Mouse (Mus musculus) bone marrow, adult 2 months (tissue): ENCODE results near the gene Il2ra. TPM values are rescaled to one million over a fixed set of nuclear protein-coding genes. Genes with fewer than 3 reads are reported as not detected.

Source experiments
- H3K27ac ChIP-seq: fragments of 200-500 bp; 2 replicates; pipeline ENCODE4 v1.5.1; 2012; ENCODE audit warnings: low read depth, mild to moderate bottlenecking, control low read depth, inconsistent platforms, low read length; ENCODE audit not compliant: control insufficient read depth, poor library complexity, insufficient read depth
- H3K4me1 ChIP-seq: fragments of 200-500 bp; 2 replicates; pipeline ENCODE4 v1.6.1; 2011; ENCODE audit warnings: low read length; ENCODE audit not compliant: control insufficient read depth, insufficient read depth
- H3K4me3 ChIP-seq: fragments of 200-500 bp; replicated peaks from 2 replicates; pipeline ENCODE3; 2011; ENCODE audit warnings: mild to moderate bottlenecking, low read depth, low read length, control low read depth; ENCODE audit not compliant: control insufficient read depth
- CTCF ChIP-seq: fragments of 200-500 bp; IDR thresholded peaks from 2 replicates; pipeline ENCODE4 v1.5.1; 2011; ENCODE audit warnings: low read length, control low read depth; ENCODE audit not compliant: control insufficient read depth, insufficient read depth
- POLR2A ChIP-seq: fragments of 200-500 bp; IDR thresholded peaks from 2 replicates; pipeline ENCODE4 v1.6.1; 2011; ENCODE audit warnings: low read depth, mild to moderate bottlenecking, control low read depth, low read length, borderline replicate concordance; ENCODE audit not compliant: control insufficient read depth
- whole genome bisulfite sequencing: fragments of 180-500 bp; shearing (Covaris S2); methylation state at CpG from one replicate; pipeline ENCODE4 v1.1.7; 2018; 5-methylcytosine and 5-hydroxymethylcytosine counted together
- polyA plus RNA-seq: library from polyadenylated mRNA; stranded (reverse); fragments of >200 nt; gene quantifications from 2 replicates; pipeline ENCODE4 v1.2.4, GENCODE M21; 2011; ENCODE audit warnings: low replicate concordance; ENCODE audit not compliant: missing spikeins, insufficient read depth, insufficient read length

Il2ra gene
- polyA plus RNA-seq, 1 experiment, result 3.9 TPM

GRCm38 (mm10) chr2:11672144-11672543, 29.5 kb downstream of the Il2ra start:
- 25% methylated on average over 3 of the region's 3 CpGs for WGBS
- Histone ChIP-seq H3K4me1 (no peaks in the 10 kb centered on the region), H3K27ac (no peak overlapping the region), H3K4me3 (no peak overlapping the region)
- TF ChIP-seq POLR2A (no peak), CTCF (peak; percentile 53)

GRCm38 (mm10) chr2:11679626-11680025, 37.0 kb downstream of the Il2ra start:
- Histone ChIP-seq H3K4me1 (no peaks in the 10 kb centered on the region), H3K27ac (no peak overlapping the region), H3K4me3 (no peak overlapping the region)
- WGBS, result 70% methylated on average over 7 of the region's 7 CpGs
- no peak for TF ChIP-seq CTCF
- no peak for TF ChIP-seq POLR2A

GRCm38 (mm10) chr2:11682712-11683111, 40.1 kb downstream of the Il2ra start:
- 74% methylated on average over 4 of the region's 4 CpGs for WGBS
- H3K27ac ChIP-seq, result no peak overlapping the region
- H3K4me1 ChIP-seq, result no peaks in the 10 kb centered on the region
- no peak overlapping the region for H3K4me3 ChIP-seq
- no peak for TF ChIP-seq CTCF
- TF ChIP-seq POLR2A, result no peak

- no peak overlapping the region for H3K27ac ChIP-seq
- TF ChIP-seq CTCF (no peak), POLR2A (no peak)
- no peaks in the 10 kb centered on the region for H3K4me1 ChIP-seq
- 58% methylated on average over 4 of the region's 4 CpGs for WGBS
- H3K4me3 ChIP-seq, result no peak overlapping the region
Observed at GRCm38 (mm10) chr2:11686512-11686911, 43.9 kb downstream of the Il2ra start.

- Histone ChIP-seq H3K4me1 (no peaks in the 10 kb centered on the region; the same call in 1 of the 2 replicates), H3K27ac (no peak overlapping the region), H3K4me3 (no peak overlapping the region)
- 16% methylated on average over 3 of the region's 3 CpGs for WGBS
- TF ChIP-seq CTCF (no peak), POLR2A (no peak)
Observed at GRCm38 (mm10) chr2:11687436-11687835, 44.8 kb downstream of the Il2ra start.

- Histone ChIP-seq H3K4me3 (no peak overlapping the region), H3K4me1 (no peaks in the 10 kb centered on the region; the same call in 1 of the 2 replicates), H3K27ac (no peak overlapping the region)
- WGBS, result 48% methylated on average over 8 of the region's 8 CpGs
- TF ChIP-seq POLR2A (no peak), CTCF (no peak)
Observed at GRCm38 (mm10) chr2:11690201-11690890, 47.7 kb downstream of the Il2ra start.

- H3K4me1 ChIP-seq, result no peaks in the 10 kb centered on the region; the same call in 1 of the 2 replicates
- H3K27ac ChIP-seq, result no peak overlapping the region
- TF ChIP-seq POLR2A (no peak), CTCF (no peak)
- H3K4me3 ChIP-seq, result no peak overlapping the region
- 82% methylated on average over 4 of the region's 4 CpGs for WGBS
Observed at GRCm38 (mm10) chr2:11693352-11693751, 50.7 kb downstream of the Il2ra start.

GRCm38 (mm10) chr2:11694104-11694503, 51.5 kb downstream of the Il2ra start:
- TF ChIP-seq POLR2A, result no peak
- TF ChIP-seq CTCF, result no peak
- Histone ChIP-seq H3K4me1 (no peaks in the 10 kb centered on the region; the same call in 1 of the 2 replicates), H3K27ac (no peak overlapping the region), H3K4me3 (no peak overlapping the region)
- WGBS, result 54% methylated on average over 2 of the region's 2 CpGs

- no peak overlapping the region for H3K27ac ChIP-seq
- no peak for TF ChIP-seq CTCF
- H3K4me1 ChIP-seq, result no peaks in the 10 kb centered on the region; the same call in 1 of the 2 replicates
- WGBS, result 75% methylated on average over 2 of the region's 2 CpGs
- H3K4me3 ChIP-seq, result no peak overlapping the region
Observed at GRCm38 (mm10) chr2:11695867-11696266, 53.3 kb downstream of the Il2ra start.

- TF ChIP-seq POLR2A (no peak), CTCF (no peak)
- Histone ChIP-seq H3K4me3 (no peak overlapping the region), H3K27ac (no peak overlapping the region), H3K4me1 (no peaks in the 10 kb centered on the region)
- 81% methylated on average over 5 of the region's 5 CpGs for WGBS
Observed at GRCm38 (mm10) chr2:11698994-11699393, 56.4 kb downstream of the Il2ra start.
